Mouse (Mus musculus) forebrain, embryonic 16.5 days (tissue): ENCODE results near the gene Astn2. TPM values are rescaled to one million over a fixed set of nuclear protein-coding genes. Genes with fewer than 3 reads are reported as not detected.

Source experiments
- ATAC-seq: fragments of 200-750 bp; cut with Nextera tagmentation; 2 replicates; pipeline ENCODE4 v1.8.0; 2017; ENCODE audit warnings: mild to moderate bottlenecking, moderate library complexity
- H3K27ac ChIP-seq: fragments of 300-500 bp; sonication (generic); 2 replicates; pipeline ENCODE4 v1.5.1; 2014; ENCODE audit warnings: low read length, control low read depth
- H3K27me3 ChIP-seq: fragments of 300-500 bp; sonication (generic); replicated peaks from 2 replicates; pipeline ENCODE4 v1.6.1; 2014; ENCODE audit warnings: low read length; ENCODE audit not compliant: control insufficient read depth, insufficient read depth
- H3K36me3 ChIP-seq: fragments of 300-500 bp; sonication (generic); 2 replicates; pipeline ENCODE4 v1.6.1; 2014; ENCODE audit not compliant: control insufficient read depth, insufficient read depth
- H3K4me1 ChIP-seq: fragments of 300-500 bp; sonication (generic); replicated peaks from 2 replicates; pipeline ENCODE4 v1.6.1; 2014; ENCODE audit warnings: low read length; ENCODE audit not compliant: control insufficient read depth, insufficient read depth
- H3K4me2 ChIP-seq: fragments of 300-500 bp; sonication (generic); 2 replicates; pipeline ENCODE4 v1.6.1; 2014; ENCODE audit warnings: mild to moderate bottlenecking, low read length, control low read depth
- H3K4me3 ChIP-seq: fragments of 300-500 bp; sonication (generic); replicated peaks from 2 replicates; pipeline ENCODE4 v1.5.1; 2014; ENCODE audit warnings: mild to moderate bottlenecking, low read length, control low read depth
- H3K9ac ChIP-seq: fragments of 300-500 bp; sonication (generic); replicated peaks from 2 replicates; pipeline ENCODE4 v1.6.1; 2014; ENCODE audit warnings: low read depth, low read length, control low read depth
- H3K9me3 ChIP-seq: fragments of 300-500 bp; sonication (generic); 2 replicates; pipeline ENCODE4 v1.6.1; 2016; ENCODE audit warnings: low read length; ENCODE audit not compliant: control insufficient read depth
- WGBS: fragments of 180-500 bp; shearing (Covaris S2); extraction: QIAGEN DNeasy Blood & Tissue Kit; methylation state at CpG from one replicate; pipeline ENCODE4 v1.1.7; 2014; 5-methylcytosine and 5-hydroxymethylcytosine counted together
- polyA plus RNA-seq: library from polyadenylated mRNA; unstranded; fragments of >200 nt; fragmentation: Nextera tagmentation; extraction: Ambion mirVana; gene quantifications from 2 replicates; pipeline ENCODE4 v1.2.1, GENCODE M21; 2015

The Astn2 gene
- polyA plus RNA-seq, 1 experiment from 2014 or later = 1.5 TPM

DNA sequence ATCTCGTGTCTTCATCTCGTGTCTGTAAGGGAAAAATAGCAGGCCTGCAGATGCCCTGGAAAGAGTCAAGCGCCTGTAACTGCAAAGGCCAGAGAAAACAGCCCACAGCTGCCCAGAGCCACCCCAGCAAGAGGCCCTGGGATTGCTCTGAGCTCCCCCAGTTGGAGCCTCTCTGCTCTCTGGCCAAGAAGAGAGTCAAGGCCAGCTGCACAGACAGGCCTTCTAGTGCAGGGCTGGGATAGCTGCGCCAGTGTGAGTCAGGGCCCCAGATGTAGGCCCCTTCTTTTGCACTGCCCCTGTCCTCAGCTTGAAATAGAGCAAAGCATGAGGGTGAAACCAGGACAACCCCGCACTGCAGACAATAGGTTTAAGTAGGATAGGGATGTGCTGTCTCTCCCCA, 922.8 kb downstream of the Astn2 start:
- no peaks in the 10 kb centered on the region for H3K36me3 ChIP-seq
- no peak overlapping the region for H3K9ac ChIP-seq
- ATAC-seq = no peak
- no peaks in the 10 kb centered on the region for H3K4me1 ChIP-seq
- WGBS = 84% methylated on average over 5 of the region's 5 CpGs
- H3K4me2 ChIP-seq = no peak overlapping the region
- H3K9me3 ChIP-seq = no peaks in the 10 kb centered on the region
- no peaks in the 10 kb centered on the region for H3K27me3 ChIP-seq
- no peak overlapping the region for H3K4me3 ChIP-seq
- H3K27ac ChIP-seq = no peak overlapping the region

DNA sequence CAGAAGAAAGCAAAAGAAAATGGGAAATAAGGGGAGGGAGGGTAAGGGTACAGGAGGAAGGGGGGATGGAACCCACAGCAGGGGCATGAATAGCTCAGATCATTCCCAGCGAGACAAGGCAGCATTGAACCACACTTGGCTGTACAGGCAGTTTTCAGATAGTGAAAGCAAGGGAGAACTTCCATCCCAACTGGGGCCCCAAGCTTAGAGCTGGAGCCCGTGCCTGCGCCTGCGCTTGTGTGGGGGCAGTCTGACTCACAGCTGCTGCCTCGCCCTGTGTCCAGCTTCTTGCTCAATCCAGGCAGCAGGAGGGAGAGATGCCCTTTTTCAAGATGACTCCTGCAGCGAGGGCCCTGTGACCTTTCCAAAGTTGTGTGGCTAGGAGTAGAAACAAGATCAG, 927.3 kb downstream of the Astn2 start:
- H3K27ac ChIP-seq = no peak overlapping the region
- 10% methylated on average over 6 of the region's 6 CpGs for WGBS
- H3K36me3 ChIP-seq = no peaks in the 10 kb centered on the region
- no peaks in the 10 kb centered on the region for H3K4me1 ChIP-seq
- H3K4me3 ChIP-seq = no peak overlapping the region
- H3K9me3 ChIP-seq = no peaks in the 10 kb centered on the region
- H3K9ac ChIP-seq = no peak overlapping the region
- ATAC-seq = peak; percentile 59; the same call in 1 of the 2 replicates
- H3K4me2 ChIP-seq = no peak overlapping the region
- no peaks in the 10 kb centered on the region for H3K27me3 ChIP-seq

DNA sequence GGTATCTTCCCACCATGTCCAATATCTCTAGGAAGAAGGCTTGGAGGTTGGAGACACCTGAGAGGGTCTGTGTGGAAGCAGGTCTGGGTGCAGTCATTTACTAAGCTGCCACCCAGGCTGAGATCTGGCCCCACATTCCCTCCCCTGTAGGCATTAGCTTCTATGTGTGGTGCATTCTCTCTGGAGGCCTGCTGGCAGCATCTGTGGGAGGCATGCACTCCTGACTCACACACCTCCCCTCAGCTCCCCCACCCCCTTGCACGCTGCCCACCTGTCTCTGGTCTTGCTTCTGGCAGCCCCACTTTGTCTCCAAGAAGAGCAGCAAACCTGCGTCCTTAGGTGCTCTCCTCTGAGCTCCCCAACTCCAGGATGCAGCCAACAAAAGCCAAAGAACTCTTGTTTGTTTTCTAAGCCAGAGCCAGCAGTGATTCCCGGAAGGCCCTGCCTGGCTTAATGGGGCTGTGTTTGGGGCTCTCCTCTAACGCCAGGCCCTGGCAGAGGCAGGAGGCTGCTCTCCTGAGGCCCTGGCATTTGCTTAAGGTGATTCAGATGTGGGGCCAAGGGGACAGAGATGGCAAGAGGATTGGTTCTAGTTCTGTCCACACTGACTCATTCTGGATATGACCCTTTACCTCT, 928.4 kb downstream of the Astn2 start:
- Histone ChIP-seq H3K36me3 (no peaks in the 10 kb centered on the region), H3K27me3 (no peaks in the 10 kb centered on the region), H3K4me2 (no peak overlapping the region), H3K4me1 (no peaks in the 10 kb centered on the region), H3K4me3 (no peak overlapping the region), H3K9me3 (no peaks in the 10 kb centered on the region), H3K9ac (no peak overlapping the region), H3K27ac (no peak overlapping the region)
- 36% methylated on average over 4 of the region's 4 CpGs for WGBS
- no peak for ATAC-seq

DNA sequence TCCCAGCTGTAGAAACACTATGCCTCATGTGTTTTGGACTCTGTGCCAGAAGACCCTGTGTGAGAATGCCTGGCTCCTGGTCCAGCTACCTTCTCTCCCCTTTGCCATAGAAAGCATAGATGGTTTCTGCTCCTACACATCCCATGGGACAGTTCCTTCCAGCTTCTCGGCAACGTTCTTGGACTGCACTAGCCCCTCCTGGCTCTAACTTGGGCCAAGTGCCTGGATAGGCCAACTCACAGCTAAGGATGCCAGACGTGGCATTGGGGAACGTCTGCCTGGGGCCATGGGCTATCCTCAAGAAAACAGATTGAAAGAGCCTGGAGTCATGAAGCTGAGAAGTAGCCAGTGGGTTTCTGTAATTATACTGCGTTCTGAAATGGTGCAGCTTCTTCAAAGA, 931.3 kb downstream of the Astn2 start:
- WGBS = 82% methylated on average over 5 of the region's 5 CpGs

DNA sequence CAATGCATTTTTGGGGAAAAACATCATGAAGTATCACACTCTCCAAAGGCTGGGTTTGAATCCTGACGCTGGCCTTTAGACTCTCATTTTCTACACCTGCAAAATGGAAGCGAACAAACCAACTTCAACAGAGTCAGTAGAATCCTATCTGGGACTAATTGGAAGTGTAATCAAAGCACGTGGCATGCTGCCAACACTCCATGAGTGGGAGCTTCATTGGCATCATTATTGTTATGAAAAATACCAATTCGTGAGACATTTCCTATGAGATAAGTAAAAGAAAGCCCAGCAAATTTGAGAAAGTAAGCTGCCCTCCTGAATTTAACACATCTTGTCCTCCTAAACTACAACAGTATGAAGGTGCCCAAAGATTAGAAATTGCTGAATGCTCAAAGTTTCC, 955.2 kb downstream of the Astn2 start:
- Histone ChIP-seq H3K4me2 (no peak overlapping the region), H3K4me3 (no peak overlapping the region), H3K9me3 (no peaks in the 10 kb centered on the region), H3K4me1 (no peaks in the 10 kb centered on the region), H3K27me3 (no peaks in the 10 kb centered on the region), H3K36me3 (no peaks in the 10 kb centered on the region), H3K9ac (no peak overlapping the region), H3K27ac (no peak overlapping the region)
- WGBS = 42% methylated on average over 4 of the region's 4 CpGs
- no peak for ATAC-seq

More for the DNA sequence above, 931.3 kb downstream of the Astn2 start:
- H3K27me3 ChIP-seq = no peaks in the 10 kb centered on the region
- H3K9ac ChIP-seq = no peak overlapping the region
- H3K9me3 ChIP-seq = no peaks in the 10 kb centered on the region
- H3K4me2 ChIP-seq = no peak overlapping the region
- ATAC-seq = no peak
- H3K36me3 ChIP-seq = no peaks in the 10 kb centered on the region
- no peak overlapping the region for H3K4me3 ChIP-seq
- H3K4me1 ChIP-seq = no peaks in the 10 kb centered on the region
- no peak overlapping the region for H3K27ac ChIP-seq

DNA sequence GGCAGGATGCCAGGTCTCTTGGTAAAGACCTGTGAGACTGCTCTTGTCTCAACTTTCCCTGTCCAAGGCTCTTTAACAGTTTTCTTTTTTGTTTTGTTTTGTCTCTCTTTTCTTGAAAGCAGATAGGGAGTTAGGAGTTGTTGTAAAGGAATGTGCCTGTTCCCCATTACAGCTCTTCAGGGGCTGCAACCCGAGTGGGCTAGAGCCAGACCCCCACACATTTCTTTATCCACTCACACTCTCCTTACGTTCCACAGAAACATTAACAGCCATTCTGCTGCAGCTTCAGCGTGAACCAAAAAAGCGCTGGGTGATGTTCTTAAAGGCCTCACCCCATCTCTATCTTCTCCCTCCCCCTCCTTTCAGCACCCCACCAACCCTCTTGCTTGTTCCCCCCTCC, 962.7 kb downstream of the Astn2 start:
- Histone ChIP-seq H3K9me3 (no peaks in the 10 kb centered on the region), H3K36me3 (no peaks in the 10 kb centered on the region), H3K4me2 (no peak overlapping the region), H3K4me3 (no peak overlapping the region), H3K27ac (no peak overlapping the region), H3K9ac (no peak overlapping the region), H3K4me1 (no peaks in the 10 kb centered on the region), H3K27me3 (no peaks in the 10 kb centered on the region)
- ATAC-seq = no peak
- WGBS = 71% methylated on average over 4 of the region's 4 CpGs

DNA sequence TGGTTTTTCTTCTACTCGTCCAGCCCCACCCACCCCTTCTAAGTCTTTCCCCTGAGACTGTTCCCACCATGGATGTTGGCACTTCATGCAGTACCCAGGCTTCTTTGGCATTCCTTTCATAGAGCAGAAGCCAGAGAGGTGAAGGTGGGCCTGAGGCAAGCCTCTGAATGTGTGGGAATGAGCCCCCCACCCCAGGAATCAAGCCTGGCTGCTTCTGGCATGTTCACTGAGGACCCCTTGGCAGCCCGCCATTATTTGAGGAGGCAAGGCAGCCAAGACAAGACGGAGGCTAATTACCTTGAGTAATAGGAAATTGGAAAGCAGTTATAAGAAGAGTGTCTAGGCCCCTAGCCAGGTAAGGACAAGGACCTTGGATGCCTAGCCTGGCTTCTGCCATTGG, 973.6 kb downstream of the Astn2 start:
- no peaks in the 10 kb centered on the region for H3K4me1 ChIP-seq

DNA sequence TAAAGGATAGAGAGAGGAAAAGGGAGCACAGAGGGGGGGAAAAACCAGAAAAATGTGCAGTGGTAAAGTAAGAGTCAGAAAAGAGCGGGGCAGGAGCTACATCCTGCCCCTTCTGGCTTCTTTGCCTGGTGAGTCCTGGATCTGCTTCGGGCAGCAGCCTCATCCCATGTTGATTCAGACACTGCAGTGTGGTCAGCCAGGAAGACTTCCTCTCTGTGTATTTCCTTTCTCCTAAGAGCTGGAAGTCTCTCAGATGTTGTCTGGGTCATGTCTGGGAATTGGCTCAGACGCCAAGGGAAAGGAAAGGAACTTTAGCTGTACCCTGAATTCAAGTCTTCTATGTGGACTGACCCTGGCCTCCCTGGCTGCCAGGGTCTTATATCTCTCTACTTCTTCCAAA, 976.9 kb downstream of the Astn2 start:
- no peaks in the 10 kb centered on the region for H3K27me3 ChIP-seq
- no peak overlapping the region for H3K27ac ChIP-seq
- 94% methylated on average over 3 of the region's 3 CpGs for WGBS
- H3K4me2 ChIP-seq = no peak overlapping the region
- H3K4me3 ChIP-seq = no peak overlapping the region
- H3K9ac ChIP-seq = no peak overlapping the region
- no peaks in the 10 kb centered on the region for H3K4me1 ChIP-seq
- no peaks in the 10 kb centered on the region for H3K9me3 ChIP-seq
- ATAC-seq = no peak
- no peaks in the 10 kb centered on the region for H3K36me3 ChIP-seq

More for the DNA sequence above, 973.6 kb downstream of the Astn2 start:
- WGBS = 34% methylated on average over 3 of the region's 3 CpGs
- Histone ChIP-seq H3K27ac (no peak overlapping the region), H3K36me3 (no peaks in the 10 kb centered on the region), H3K4me2 (no peak overlapping the region), H3K4me3 (no peak overlapping the region), H3K9ac (no peak overlapping the region), H3K27me3 (no peaks in the 10 kb centered on the region), H3K9me3 (no peaks in the 10 kb centered on the region)
- peak; percentile 63 for ATAC-seq

DNA sequence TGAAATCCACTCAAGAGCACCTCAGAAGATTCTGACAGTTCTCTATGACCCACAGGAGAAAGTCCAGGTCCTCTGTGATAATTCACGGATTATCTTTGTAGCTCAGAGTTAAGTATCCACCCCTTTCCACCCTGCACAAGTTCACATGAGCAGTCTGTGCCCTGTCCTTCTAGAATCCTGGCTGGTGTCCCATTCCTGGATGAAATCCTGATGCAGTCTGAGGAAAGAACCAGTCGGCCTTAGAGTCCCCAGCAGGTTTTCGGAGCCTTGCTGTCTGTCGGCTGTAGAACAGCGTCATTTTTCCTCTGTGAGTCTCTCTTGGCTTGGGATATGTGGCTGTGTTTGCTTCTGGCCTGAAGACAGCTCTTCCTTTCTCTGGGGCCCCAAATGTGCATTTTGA, 978.0 kb downstream of the Astn2 start:
- H3K9me3 ChIP-seq = no peaks in the 10 kb centered on the region
- H3K36me3 ChIP-seq = no peaks in the 10 kb centered on the region
- WGBS = 89% methylated on average over 5 of the region's 5 CpGs
- H3K27me3 ChIP-seq = no peaks in the 10 kb centered on the region
- H3K4me1 ChIP-seq = no peaks in the 10 kb centered on the region
- no peak overlapping the region for H3K4me3 ChIP-seq
- no peak overlapping the region for H3K27ac ChIP-seq
- no peak overlapping the region for H3K4me2 ChIP-seq
- no peak for ATAC-seq
- no peak overlapping the region for H3K9ac ChIP-seq

DNA sequence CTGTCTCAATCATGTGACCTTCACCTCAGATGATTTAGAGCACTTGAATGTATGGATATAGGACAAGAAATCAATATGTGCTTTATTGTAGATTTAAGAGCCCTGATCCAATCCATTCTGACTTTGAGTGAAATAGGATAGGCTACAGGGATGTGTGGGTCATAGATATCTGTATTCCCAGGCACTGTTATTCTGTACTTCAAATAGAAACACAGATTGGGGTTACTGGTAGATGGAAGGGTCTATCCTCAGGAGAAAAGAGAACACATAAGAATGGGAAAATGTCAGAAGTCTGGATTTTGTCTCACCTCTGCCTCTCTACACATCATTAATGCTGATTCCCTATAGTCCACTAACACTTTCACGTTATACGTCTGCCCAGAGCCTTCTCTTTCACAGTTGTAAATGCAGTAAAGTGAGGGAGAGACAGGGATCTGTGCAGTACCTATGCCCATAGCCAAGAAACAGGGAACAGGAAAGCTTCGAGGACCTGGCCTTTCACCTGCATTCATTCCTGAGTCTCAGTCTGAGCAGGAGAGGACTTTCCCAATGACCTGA, 981.3 kb downstream of the Astn2 start:
- no peak overlapping the region for H3K4me3 ChIP-seq

More for the DNA sequence above, 981.3 kb downstream of the Astn2 start:
- whole genome bisulfite sequencing = 92% methylated on average over 3 of the region's 3 CpGs
- H3K9ac ChIP-seq = no peak overlapping the region
- no peak overlapping the region for H3K4me2 ChIP-seq
- H3K4me1 ChIP-seq = peaks cover 6% of the 10 kb centered on the region
- H3K36me3 ChIP-seq = no peaks in the 10 kb centered on the region
- ATAC-seq = no peak
- no peak overlapping the region for H3K27ac ChIP-seq
- H3K9me3 ChIP-seq = no peaks in the 10 kb centered on the region
- no peaks in the 10 kb centered on the region for H3K27me3 ChIP-seq
